Mouse (Mus musculus) G1E-ER4 (cell line): ENCODE measurements around the gene 1700061G19Rik. TPM values are rescaled to one million over a fixed set of nuclear protein-coding genes. Genes with fewer than 3 reads are reported as not detected.

ENCODE experiments used
- GATA1 ChIP-seq: IDR thresholded peaks from one replicate; pipeline ENCODE4 v1.8.0; 2012; ENCODE audit warnings: low read length, inconsistent platforms
- polyA plus RNA-seq: library from polyadenylated mRNA; stranded (reverse); fragments of >175 nt; gene quantifications from 2 replicates; pipeline ENCODE4 v1.2.3, GENCODE M21; 2012

Gene 1700061G19Rik
- not detected in 2 replicates for polyA plus RNA-seq

DNA sequence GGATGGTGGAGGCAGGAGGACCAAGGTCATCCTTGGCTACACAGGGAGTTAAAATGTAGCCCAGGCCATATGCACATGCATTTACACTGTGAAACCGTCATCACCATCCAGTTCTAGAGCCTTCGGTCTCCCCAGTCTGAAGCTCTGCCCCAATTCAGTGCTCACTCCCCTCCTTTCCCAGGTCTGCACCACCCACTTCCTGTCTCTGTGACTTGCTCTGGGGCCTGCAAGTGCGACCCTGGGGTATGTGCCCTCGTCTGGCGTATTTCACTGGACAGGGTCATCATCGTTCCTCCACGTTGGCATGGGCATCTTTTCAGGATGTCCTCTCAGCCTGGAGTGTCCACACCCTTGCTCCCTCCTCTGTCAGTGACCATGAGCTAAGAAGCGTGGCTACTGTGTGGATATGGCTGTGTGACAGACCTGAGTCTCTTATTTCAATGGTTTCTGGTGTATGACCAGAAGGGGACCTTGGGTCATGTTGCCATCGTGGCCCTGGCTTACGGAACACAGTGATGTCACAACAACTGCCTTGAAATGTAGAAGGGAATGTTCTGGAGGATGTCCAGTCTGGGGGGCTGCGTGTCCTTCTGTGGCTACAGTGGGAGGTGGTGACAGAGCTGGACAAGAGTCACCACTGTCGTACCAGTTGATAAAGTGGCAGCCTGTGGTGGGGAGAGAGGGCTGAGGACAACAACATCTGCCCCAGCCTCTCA is at the start of gene 1700061G19Rik:
1700061G19Rik (plus strand) TSS at position 542 of the 716 bp plus-strand sequence.
- TF ChIP-seq GATA1: no peak

DNA sequence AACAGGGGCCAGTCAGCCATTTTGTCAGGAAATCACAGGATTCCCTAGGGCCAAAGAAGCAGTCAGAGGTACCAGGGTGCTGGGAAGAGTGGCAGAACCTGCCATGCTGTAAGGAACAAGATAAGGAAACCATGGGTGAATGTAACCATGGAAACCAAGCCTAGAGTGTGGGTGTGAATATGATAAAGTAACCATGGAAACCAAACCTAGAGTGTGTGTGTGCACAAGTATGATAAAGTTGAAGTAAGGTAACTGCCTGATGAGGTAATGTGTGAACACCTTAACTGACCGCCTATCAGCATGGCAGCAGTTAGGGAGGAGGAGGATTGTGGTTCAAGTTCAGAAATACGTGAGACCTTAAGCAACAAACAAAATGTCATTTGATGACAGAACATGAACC is 48.6 kb upstream of the 1700061G19Rik start:
- TF ChIP-seq GATA1: peak; percentile 89

DNA sequence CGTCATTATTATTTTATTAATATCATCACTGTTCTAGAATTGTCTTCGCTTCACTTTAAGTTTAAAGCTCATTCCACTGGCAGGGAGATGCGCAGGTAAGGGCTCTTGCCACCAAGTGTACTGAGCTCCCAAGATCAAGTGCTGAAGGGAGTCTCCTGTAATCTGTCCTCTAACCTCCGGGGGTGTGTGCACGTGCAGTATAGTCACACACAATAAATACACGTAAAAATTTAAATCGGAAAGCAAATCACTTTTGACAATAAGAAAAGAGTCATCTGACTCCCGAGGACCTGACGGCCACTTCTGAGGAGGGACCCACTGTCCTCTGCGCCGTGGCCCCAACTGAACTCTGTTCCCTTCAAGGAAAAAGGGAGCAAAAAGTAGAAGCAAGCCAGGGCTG is 46.1 kb upstream of the 1700061G19Rik start:
- no peak for TF ChIP-seq GATA1

DNA sequence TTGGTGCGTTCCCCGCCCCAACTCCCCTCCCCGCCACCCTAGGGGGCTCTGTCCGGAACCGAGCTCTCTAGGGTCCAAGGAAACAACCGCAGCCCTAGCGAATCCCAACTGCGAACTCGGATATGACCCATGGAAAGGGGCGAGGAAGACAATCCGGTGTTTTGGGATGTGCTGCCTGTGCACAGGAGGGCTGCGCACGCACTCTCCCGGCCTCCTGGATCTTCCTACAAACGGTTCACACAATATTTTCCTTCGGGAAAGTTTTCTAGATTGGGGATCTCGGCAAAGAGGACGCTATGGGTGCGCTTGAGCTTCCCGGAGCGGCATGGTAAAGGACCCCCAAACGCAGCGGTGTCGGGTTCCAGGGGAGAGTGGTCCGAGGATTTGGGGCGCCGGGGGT is 45.5 kb upstream of the 1700061G19Rik start:
- TF ChIP-seq GATA1: no peak

DNA sequence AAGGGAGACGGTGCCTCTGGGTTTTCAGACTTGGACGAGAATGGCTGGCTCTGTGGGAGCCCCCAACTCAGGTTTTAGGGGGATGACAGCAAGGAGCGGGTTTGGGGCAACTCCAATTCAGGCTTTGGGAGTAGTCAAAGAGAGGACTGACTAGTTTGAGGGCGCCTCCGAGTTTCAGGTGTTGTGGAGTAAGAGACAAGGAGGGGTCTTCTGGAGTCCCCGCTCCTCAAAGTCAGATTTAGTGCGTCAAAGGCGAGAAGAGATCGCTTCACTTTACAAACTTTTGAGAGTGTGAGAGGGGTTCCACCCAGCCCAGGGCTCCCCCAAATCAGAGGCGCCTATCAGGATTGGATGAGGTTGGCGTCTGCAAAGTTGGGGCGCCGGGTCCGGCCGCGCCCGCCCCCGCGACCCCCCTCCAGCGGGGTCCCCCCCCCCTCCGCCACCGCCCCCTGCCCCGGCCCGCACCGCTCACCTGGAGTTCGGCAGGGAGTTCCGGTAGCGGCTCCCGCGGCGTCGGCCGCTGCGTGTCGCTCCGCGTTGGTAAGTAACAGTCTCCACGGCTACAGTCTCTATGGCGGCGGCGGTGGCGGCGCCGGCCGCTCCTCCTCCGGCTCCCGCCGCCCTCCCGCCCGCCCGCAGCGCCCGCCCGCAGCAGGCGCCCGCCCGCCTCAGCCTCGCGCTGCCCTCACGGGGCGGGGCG is 44.7 kb upstream of the 1700061G19Rik start, which contains the start of gene Rfx2:
Rfx2 (minus strand) TSS at position 603 of the 700 bp plus-strand sequence.
- TF ChIP-seq GATA1: no peak

DNA sequence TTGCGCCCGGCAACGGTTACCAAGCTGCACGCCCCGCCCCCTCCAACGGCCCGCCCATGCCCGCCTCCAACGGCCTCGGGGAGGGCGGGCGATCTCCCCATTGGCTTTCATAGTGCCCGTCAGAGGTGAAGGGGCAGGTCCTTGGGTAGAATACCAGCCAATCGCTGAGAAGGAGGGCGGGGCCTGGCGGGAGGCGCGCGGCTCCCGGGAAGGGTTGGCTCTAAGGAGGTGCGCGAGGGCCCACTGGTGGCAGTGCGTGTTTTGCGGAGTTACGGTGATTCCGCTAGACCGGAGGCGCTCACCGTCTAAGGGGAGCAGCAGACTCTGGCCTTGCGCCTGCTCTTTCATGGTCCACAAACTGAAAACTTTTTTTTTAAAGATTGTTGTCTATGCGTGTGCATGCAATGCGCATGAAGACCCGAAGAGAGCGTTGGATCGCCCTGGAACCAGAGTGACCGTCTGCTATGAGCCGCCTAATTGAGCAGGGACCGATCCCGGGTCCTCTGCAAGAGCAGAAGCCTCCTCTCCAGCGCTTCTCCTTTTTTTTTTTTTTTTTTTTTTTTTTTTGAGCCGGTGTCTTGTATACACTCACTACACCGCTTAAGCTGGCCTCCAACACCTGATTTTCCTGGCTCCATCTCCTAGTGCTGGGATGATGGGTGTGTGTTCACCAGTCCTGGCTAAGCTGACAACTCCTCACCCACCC is 44.0 kb upstream of the 1700061G19Rik start:
- TF ChIP-seq GATA1: no peak

DNA sequence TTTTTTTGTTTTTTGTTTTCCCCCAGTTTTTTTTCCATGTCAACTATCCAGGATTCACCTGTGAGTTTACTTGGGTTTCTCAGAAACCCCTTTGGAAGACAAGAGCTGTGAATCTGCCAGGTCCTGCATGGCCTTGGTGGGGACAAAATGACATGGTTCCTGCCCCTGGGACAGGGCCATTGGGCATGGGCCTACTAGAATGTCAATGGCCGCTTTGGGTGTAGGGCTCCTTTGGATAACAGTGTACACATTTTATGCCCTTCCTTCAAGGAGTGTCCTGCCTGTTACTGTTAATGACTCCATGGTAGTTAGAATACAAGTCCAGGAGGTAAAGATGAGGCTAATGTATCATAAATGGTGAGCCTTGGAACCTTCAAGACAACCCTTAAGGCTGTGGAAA is 42.4 kb upstream of the 1700061G19Rik start:
- no peak for TF ChIP-seq GATA1

DNA sequence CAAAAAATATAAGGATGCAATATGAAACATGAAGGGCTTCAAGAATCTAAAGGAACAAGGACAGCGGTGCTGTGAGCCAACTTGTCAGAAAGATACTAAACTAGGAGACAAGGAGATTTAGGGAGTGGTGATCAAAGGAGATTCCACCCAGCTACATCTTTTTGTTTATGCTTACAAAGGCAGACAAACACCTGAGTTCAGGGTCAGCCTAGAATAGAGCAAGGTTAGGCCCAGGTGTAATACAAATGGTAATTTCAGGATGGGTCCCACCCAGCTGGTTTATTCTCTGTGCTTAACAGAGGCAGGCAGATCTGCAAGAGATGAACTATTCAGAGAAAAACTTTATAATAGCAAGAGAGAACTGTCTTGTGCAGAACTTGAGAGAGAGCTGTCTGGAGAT is 41.9 kb upstream of the 1700061G19Rik start:
- no peak for TF ChIP-seq GATA1

DNA sequence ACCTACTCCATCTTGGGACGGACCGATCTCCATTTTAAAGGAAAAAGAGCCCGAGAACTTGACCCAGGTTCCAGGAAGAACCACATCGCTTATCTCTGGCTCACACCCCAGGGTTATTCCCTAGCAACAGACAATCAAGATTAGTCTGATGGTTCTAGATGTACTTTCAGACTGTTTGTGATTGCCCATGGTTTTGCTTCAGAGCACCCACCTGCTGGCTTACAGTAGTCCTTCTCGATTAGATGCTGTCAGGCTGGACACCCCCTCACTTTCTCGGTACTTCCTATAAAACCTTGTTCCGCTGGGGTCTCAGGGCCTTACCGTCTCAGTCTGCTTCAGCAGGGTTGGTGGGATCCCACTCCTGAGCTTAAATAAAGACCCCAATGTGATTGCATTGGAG is 38.9 kb upstream of the 1700061G19Rik start:
- TF ChIP-seq GATA1: no peak

DNA sequence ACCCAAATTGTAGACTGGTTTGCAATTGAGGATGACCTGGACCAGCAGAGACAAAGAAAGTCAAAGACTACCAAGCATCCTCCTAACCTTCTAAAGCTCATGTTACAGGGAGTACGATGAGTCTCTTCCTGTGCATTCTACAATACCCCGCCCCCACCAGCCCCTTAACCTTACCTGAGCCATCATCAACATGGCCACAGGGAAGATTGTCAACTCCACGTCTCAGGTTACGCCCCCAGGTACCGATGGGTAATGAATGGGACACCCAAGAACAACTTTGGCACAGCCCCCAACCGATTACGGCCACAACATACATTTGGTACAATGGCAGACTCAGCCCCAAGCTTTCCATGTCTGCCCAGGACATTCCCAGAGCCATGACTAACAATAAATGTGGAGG is 34.8 kb upstream of the 1700061G19Rik start:
- TF ChIP-seq GATA1: no peak

DNA sequence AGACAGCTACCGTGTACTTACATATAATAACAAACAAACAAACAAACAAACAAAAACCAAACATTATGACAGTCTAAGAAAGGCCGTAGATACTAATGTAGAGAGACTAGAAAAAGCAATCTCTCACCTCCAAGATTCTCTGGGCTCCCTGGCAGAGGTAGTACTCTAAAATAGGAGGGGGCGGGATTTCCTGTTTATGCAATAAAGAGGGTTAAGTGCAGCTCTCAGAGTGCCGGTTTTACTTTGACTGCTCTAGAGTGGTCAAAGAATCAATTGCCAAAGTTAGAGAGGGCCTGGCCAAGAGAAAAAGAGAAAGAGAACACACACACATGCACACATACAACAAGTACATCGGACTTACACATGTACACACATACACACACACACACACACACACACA is 33.1 kb upstream of the 1700061G19Rik start:
- no peak for TF ChIP-seq GATA1

DNA sequence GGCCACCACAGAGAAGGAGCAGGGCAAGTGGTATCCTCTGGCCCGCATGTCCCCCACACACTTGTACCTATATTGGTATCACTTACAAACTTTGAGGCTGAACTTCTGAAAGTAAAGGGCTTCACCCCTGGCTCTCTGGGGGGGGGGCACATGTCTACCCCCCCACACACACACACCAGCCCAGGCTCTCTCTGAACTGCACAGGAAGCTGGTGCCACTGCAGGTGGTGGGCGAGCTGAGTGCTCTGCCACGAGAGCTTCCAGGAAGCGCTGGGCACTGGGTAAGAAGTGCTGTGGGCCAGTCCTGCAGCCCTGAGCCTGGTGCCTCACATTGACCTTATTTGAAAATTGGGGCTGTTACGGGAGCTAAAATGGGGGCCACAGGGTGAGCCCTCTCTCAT is 31.6 kb upstream of the 1700061G19Rik start:
- no peak for TF ChIP-seq GATA1

DNA sequence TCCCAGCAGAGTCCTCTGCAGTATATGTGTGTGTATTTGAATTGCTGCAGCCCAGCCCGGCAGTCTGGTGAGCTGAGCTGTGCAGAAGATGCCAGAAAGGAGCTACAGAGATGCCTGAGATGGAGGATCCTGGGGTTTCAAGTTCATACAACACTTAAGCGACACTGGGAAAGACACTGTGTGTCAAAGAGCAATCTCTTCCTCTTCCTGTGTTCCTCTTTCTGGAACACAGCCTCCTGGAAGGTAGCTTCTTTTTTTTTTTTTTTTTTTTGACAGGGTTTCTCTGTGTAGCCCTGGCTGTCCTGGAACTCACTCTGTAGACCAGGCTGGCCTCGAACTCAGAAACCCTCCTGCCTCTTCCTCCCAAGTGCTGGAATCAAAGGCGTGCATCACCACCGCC is 26.5 kb upstream of the 1700061G19Rik start:
- no peak for TF ChIP-seq GATA1

DNA sequence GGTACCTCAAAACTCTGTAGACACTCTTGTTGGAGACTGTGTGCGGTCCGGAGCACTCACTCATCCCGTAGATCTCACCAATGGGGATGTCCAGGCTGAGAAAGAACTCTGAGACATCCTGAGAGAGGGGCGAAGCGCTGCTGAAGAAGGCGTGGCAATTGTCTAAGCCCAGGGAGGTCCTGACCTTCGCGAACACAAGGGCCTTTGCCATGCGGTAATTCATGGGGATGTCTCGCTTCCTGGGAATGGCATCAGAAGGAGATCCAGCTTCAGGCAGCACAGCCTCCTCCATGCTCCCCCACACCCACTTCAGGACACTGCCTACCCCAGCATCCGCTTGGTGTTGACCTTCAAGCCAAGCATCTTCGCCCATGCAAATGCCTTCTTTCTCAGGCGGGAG is 25.6 kb upstream of the 1700061G19Rik start:
- no peak for TF ChIP-seq GATA1

DNA sequence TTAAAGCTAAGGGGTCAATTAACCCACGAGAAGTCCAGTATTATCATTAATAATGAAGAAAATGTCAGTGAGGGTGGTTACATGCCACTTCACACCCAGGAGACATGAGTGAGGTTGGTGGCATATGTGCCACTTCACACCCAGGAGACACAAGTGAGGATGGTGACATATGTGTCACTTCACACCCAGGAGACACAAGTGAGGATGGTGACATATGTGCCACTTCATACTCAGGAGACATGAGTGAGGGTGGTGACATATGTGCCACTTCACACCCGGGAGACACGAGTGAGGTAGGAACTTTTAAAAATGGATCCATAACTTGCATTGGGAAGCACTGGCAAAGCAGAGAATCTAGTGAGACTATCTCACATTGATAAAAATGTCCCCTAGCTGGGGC is 24.1 kb upstream of the 1700061G19Rik start:
- TF ChIP-seq GATA1: no peak

DNA sequence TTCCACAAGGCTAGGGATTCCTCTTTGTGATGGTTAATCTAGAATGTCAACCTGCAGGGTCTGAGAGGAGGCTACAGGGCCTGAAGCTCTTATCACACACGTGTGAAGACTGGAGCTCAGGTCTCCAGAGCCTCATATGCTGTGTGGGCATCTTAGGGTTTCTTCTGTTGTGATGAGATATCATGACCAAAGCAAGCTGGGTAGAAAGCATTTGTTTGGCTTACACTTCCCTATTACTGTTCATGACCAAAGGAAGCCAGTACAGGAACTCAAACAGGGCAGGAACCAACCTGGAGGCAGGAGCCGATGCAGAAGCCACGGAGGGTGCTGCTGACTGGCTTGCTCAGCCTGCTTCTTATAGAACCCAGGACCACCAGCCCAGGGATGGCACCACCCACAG is 19.9 kb upstream of the 1700061G19Rik start:
- no peak for TF ChIP-seq GATA1
